Mouse (Mus musculus) ES-Bruce4 (cell line): ENCODE data around the gene Tlr2. TPM values are rescaled to one million over a fixed set of nuclear protein-coding genes. Genes with fewer than 3 reads are reported as not detected.
"Not testable (repeated sequence)": the region's sequence is repeated elsewhere in the genome, so short reads cannot be mapped to it uniquely, and the experiment has no call there.

Experiments used
- H3K27ac ChIP-seq: 2 replicates; pipeline ENCODE4 v1.5.1; 2012; ENCODE audit warnings: low read length, inconsistent platforms; ENCODE audit not compliant: insufficient read depth
- H3K27me3 ChIP-seq: 2 replicates; pipeline ENCODE4 v1.6.1; 2012; ENCODE audit warnings: mild to moderate bottlenecking, low read length, inconsistent platforms; ENCODE audit not compliant: control insufficient read depth, poor library complexity, insufficient read depth, severe bottlenecking
- H3K36me3 ChIP-seq: 2 replicates; pipeline ENCODE4 v1.6.1; 2012; ENCODE audit warnings: inconsistent platforms, mild to moderate bottlenecking, low read length, moderate library complexity; ENCODE audit not compliant: control insufficient read depth, poor library complexity, insufficient read depth, severe bottlenecking
- H3K4me1 ChIP-seq: one replicate; pipeline ENCODE4 v1.8.1; 2011; ENCODE audit warnings: low read length; ENCODE audit not compliant: control insufficient read depth, insufficient read depth
- H3K4me3 ChIP-seq: 2 replicates; pipeline ENCODE4 v1.5.1; 2011; ENCODE audit warnings: low read depth, mild to moderate bottlenecking, low read length
- H3K9ac ChIP-seq: 2 replicates; pipeline ENCODE4 v1.6.1; 2012; ENCODE audit warnings: low read depth, mild to moderate bottlenecking, inconsistent platforms; ENCODE audit not compliant: poor library complexity, severe bottlenecking
- H3K9me3 ChIP-seq: replicated peaks from 2 replicates; pipeline ENCODE4 v1.6.1; 2012; ENCODE audit warnings: mild to moderate bottlenecking, low read length, inconsistent platforms; ENCODE audit not compliant: control insufficient read depth, poor library complexity, insufficient read depth, severe bottlenecking
- CTCF ChIP-seq: IDR thresholded peaks from one replicate; pipeline ENCODE4 v1.8.1; 2011; ENCODE audit warnings: low read depth, low read length
- EP300 ChIP-seq: IDR thresholded peaks from 2 replicates; pipeline ENCODE4 v1.6.1; 2011; ENCODE audit warnings: low read depth, low read length; ENCODE audit not compliant: insufficient read depth
- POLR2A ChIP-seq: IDR thresholded peaks from one replicate; pipeline ENCODE4 v1.8.1; 2011; ENCODE audit warnings: low read length; ENCODE audit not compliant: insufficient read depth
- polyA plus RNA-seq: library from polyadenylated mRNA; stranded (reverse); fragments of >200 nt; gene quantifications from 2 replicates; pipeline ENCODE4 v1.2.4, GENCODE M21; 2011; ENCODE audit warnings: low read depth; ENCODE audit not compliant: missing spikeins, insufficient read depth, insufficient read length

Gene Tlr2
- polyA plus RNA-seq, 1 experiment, result 2.0 TPM

DNA sequence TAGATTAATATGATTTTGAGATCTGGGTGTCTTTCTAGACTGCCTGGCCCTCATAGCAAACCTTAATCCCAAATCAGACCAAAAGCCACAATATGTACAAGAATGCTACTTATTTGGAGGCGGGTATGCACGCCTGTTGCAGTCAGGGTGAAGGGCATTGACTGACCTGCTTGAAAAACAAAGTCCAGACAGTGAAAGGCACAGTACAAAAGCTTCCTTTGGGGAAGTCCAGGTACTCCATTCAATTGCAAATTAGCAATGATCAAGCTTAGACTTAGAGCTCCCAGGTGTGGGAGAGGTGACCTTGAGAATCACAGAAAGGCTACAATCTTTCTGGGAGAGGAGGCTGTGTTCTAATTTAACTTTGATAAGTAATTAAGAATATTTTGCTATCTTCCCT lies 31.3 kb upstream of the Tlr2 start:
- H3K4me1 ChIP-seq, H3K36me3 ChIP-seq, H3K27me3 ChIP-seq, H3K4me3 ChIP-seq, H3K9ac ChIP-seq: not testable (repeated sequence)
- H3K27ac ChIP-seq, result peak overlapping the region; percentile 88
- TF ChIP-seq EP300, result peak; percentile 61; the same call in 1 of the 2 replicates
- peaks cover 51% of the 10 kb centered on the region for H3K9me3 ChIP-seq

- H3K9ac ChIP-seq, H3K4me1 ChIP-seq, H3K4me3 ChIP-seq, H3K27me3 ChIP-seq, H3K36me3 ChIP-seq: not testable (repeated sequence)
- Histone ChIP-seq H3K9me3 (peaks cover 43% of the 10 kb centered on the region), H3K27ac (peak overlapping the region; percentile 80; the same call in 1 of the 2 replicates)
Observed at GRCm38 (mm10) chr3:83871962-83872361, 30.4 kb upstream of the Tlr2 start.

DNA sequence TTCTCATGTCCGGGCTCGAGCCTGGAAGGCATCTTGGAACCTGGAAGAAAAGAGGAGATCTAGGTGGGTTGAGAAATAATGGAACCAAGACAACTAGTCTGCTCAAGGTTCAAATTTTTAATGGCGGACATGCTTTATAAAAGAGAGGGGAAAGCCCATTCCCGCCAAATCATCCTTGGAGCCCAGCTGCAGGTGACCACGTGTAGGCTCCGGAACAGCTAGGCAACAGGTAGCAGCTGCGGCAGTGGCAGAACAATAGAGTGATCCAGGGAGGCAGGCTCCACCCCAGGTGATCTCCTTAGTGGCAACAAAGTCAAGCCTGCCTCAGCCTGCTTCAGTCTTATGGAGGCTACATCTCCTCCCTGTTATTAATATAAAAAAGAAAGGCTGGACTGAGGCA lies 30.0 kb upstream of the Tlr2 start:
- not testable (repeated sequence) for H3K9ac ChIP-seq, H3K4me1 ChIP-seq, H3K4me3 ChIP-seq, H3K27me3 ChIP-seq, H3K36me3 ChIP-seq
- 0 out of 2 replicates have a peak, but pooled peaks have one; percentile 55 for TF ChIP-seq EP300
- Histone ChIP-seq H3K9me3 (peaks cover 38% of the 10 kb centered on the region), H3K27ac (peak overlapping the region; percentile 92)

DNA sequence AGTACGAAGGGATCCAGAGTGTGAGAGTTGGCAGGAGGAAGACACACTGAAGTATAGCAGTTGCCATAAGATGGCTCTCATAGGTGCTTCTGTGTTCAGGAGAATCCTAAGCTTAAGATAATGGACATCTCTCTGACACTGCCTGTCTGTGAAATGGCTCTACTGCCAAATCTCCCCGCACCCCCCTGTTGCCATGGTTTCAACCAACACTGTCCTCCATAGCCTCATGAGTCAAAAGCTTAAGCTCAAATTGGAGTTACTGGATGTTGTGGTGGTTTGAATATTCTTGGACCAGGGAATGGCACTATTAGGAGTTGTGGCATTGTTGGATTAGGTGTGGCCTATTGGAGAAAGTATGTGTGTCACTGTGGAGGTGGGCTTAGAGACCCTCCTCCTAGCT lies 28.2 kb upstream of the Tlr2 start:
- Histone ChIP-seq H3K27ac (no peak overlapping the region), H3K36me3 (no peaks in the 10 kb centered on the region), H3K9ac (no peak overlapping the region), H3K4me3 (no peak overlapping the region), H3K4me1 (peaks cover 7% of the 10 kb centered on the region), H3K9me3 (peaks cover 27% of the 10 kb centered on the region), H3K27me3 (no peaks in the 10 kb centered on the region)
- TF ChIP-seq POLR2A (no peak), CTCF (no peak), EP300 (no peak)

- not testable (repeated sequence) for H3K27ac ChIP-seq, H3K4me1 ChIP-seq, H3K9ac ChIP-seq, H3K27me3 ChIP-seq, H3K36me3 ChIP-seq, H3K4me3 ChIP-seq
- peaks cover 13% of the 10 kb centered on the region for H3K9me3 ChIP-seq
Observed at GRCm38 (mm10) chr3:83867026-83867425, 25.5 kb upstream of the Tlr2 start.

- H3K27me3 ChIP-seq, result no peaks in the 10 kb centered on the region
- H3K27ac ChIP-seq, result no peak overlapping the region
- no peak overlapping the region for H3K9ac ChIP-seq
- no peak overlapping the region for H3K4me3 ChIP-seq
- TF ChIP-seq EP300 (no peak), CTCF (no peak), POLR2A (no peak)
- H3K4me1 ChIP-seq, result peaks cover 7% of the 10 kb centered on the region
- H3K9me3 ChIP-seq, result peaks cover under 1% of the 10 kb centered on the region
- H3K36me3 ChIP-seq, result no peaks in the 10 kb centered on the region
Observed at GRCm38 (mm10) chr3:83865216-83865615, 23.6 kb upstream of the Tlr2 start.

- TF ChIP-seq POLR2A (no peak), EP300 (no peak), CTCF (no peak)
- H3K36me3 ChIP-seq, result no peaks in the 10 kb centered on the region
- no peak overlapping the region for H3K4me3 ChIP-seq
- peaks cover 7% of the 10 kb centered on the region for H3K4me1 ChIP-seq
- no peaks in the 10 kb centered on the region; the same call in 1 of the 2 replicates for H3K9me3 ChIP-seq
- H3K27ac ChIP-seq, result no peak overlapping the region
- no peak overlapping the region for H3K9ac ChIP-seq
- no peaks in the 10 kb centered on the region for H3K27me3 ChIP-seq
Observed at GRCm38 (mm10) chr3:83864064-83864548, 22.5 kb upstream of the Tlr2 start.
